Mouse (Mus musculus) thymus, postnatal 25 days (tissue): Measurements from ENCODE around the gene Sgms1.

Experiments
- DNase-seq: peaks from one replicate; pipeline ENCODE4 v3.0.0; 2022

The Sgms1 gene

DNA sequence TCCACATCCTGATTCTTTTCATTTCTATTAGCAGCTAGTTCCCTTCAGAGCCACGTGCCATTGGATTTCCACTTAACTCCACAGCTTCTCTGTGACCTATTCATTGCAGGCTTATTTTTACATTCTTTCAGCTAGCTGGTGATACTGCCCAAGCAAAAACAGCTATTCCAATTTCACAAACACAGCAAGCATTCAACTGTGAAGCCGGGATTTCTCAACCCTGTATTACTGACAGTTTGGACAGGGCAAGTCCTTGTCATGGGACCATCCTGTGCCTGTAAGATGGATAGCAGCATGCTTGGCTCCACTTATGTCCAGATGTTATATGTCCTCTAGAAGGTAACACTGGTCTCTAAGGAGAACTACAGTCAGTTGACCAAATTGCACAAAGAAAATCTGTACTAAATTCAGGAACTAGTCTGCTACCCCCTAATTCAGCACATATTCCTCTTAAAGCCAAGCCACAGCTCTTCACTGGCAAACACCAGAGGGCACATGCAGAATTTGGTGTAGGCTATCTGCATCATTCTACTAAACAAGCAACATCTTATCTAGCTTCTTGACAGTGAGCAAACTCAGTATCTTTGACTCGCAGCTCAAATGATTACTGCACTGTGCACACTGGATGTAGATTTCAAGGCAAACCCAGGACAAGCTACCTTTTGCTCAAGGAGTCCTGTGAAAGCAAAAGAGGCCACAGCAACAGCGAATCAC is 189.5 kb downstream of the Sgms1 start:
- no peak for DNase-seq

DNA sequence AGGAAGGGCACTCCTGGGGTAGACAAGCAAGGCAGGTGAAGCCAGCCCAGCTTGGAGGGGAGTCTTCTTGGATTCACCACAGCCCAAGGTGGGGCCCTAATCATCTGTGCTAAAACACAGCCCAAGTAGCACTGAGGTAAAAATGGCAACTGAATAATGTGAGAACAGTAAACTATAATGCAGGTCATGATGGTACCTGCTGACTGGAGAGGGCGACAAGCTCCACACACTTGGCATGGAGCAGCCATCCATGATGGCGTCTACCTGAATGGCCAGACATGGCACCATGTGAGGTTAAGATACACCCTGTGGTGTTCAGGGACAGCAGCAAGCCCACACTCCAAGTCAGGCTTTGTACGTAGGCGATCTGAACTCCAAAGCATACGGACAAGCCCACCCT is 190.4 kb downstream of the Sgms1 start:
- DNase-seq: no peak

GRCm38 (mm10) chr19:32198494-32199106 is 190.9 kb downstream of the Sgms1 start:
- no peak for DNase-seq

- peak; percentile 24 for DNase-seq
These were observed 192.3 kb downstream of the Sgms1 start for GRCm38 (mm10) chr19:32196976-32197819.

GRCm38 (mm10) chr19:32196222-32196621 is 193.3 kb downstream of the Sgms1 start:
- DNase-seq: no peak

DNA sequence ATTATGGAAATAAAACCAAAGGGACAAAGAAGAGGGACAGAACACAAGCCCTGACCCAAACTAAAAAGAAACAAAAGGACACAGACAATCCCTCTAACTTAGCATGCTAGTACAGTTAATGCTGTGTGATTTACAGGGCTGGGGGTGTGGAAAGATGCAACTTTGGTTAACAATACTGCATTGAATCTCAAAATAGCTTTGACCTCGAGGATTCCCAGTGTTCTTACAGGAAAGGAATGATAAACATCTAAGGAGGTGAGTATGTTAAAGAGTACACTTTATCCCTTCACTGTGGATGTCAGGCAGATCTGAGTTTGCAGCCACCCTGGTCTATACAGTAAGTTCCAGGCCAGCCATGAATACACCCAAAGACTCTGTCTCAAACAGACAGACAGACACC is 194.7 kb downstream of the Sgms1 start:
- no peak for DNase-seq

- DNase-seq: no peak
These were observed 195.4 kb downstream of the Sgms1 start for GRCm38 (mm10) chr19:32194074-32194473.

DNA sequence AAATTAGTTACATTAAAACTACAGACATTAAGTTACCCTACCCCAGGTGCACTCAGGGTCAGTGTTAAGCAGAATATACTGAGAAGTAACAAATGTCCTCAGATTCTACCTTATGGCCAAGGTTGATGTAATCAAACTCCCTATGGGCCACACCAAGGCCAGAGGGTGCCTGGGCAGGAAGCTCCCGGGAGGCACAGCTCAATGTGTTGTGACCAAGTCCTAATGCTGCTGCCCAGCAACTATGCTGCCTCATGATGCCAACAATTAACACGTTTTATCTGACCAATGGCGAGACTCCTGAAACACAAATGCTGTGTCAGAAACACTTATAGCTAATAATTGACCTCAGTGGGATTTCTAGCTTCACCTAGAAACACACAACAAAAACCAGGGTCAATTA is 197.9 kb downstream of the Sgms1 start:
- no peak for DNase-seq

GRCm38 (mm10) chr19:32189961-32190360 is 199.6 kb downstream of the Sgms1 start:
- no peak for DNase-seq

- DNase-seq: no peak
These were observed 200.5 kb downstream of the Sgms1 start for GRCm38 (mm10) chr19:32189036-32189436.

DNA sequence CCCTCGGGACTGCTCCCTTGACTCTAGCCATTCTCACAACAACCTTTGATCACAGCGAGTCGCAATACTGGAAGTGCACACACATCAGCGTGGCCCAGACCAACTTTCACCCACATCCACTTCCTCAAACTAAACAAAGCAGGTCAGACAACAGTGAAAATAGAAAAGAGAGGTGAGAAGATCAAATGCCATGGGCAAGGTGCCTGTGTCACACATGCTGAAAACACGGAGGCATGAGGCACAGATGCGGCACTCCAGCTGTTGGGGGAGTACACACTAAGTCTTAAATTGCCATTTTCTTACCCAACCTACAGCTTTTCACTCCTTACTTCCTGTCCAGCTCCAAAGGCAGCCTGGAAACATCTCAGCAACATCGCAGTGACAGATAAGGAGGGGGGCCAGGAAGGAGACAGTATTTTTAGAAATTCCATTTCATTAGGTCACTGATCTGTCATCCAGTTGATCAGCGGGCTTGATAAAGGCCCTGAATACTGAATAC is 202.9 kb downstream of the Sgms1 start:
- peak; percentile 46 for DNase-seq

- DNase-seq: no peak
These were observed 206.5 kb downstream of the Sgms1 start for GRCm38 (mm10) chr19:32183005-32183404.

DNA sequence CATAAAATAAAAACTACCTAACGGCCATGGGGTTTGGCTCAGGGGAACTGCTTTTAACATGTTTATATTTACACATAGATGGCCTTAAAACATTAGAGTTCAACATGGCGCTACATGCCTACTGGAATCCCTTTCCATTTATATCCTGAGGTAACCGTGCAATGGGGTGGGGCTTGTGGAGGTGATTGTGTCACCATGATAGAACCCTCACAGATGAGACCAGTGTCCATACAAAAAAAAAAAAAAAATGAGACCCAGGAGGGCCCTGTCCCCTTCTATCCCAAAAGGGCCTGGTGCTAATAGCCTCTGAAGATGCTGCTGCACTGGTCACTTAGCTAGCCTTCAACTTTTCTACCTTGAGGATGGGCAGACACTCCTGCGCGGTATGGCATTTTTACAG is 207.0 kb downstream of the Sgms1 start:
- no peak for DNase-seq

DNA sequence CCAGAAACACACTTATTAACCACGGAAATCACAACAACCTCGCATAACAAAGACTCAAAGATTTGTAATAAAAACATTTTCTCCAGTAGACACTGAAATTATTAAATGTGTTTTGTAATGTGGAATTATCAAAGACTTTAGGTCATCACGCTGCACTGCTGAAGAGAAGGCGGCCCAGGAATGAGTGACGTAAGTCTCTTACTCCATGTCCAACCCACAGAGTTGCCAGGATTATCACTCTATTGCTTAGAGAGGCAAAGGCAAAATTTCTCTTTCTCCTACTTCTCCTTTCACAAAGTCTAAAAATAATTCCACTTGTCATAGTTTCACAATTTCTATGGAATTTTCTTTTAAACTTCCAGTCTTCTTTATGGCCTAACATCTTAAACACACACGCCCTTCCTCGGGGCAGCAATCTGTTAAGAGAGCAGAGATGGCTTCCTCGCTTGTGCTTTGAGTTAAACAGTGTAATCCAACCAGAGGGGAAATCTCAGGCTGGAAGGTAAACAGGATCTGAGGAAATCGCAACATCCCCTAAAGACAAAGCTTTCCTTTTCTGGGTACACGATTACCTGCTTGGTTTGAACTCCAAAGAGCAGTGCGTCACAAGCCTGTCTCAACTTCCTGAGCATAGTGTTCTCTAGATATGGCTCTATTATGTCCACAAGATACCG is 207.7 kb downstream of the Sgms1 start:
- no peak for DNase-seq

- DNase-seq: no peak
These were observed 208.5 kb downstream of the Sgms1 start for GRCm38 (mm10) chr19:32180756-32181674.

GRCm38 (mm10) chr19:32179978-32180413 is 209.5 kb downstream of the Sgms1 start:
- DNase-seq: no peak

DNA sequence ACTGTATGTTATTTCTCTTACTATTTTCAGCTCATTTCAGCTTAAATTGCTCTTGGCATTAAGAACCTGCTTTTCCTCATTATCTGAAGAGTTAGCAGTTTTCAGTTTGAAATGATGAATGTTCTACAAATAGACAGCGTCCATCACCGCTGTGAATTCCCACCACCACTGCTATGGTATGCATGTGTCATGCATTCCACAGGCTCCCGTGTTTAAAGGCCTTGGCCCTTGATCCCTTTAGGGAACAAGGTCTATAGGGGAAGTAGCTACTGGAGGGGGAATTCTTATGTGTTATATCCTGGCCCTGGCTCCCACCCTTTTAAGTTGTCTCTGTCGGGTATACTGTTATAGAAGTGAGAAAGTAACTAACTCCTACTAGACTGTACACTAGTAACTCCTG is 210.0 kb downstream of the Sgms1 start:
- no peak for DNase-seq

DNA sequence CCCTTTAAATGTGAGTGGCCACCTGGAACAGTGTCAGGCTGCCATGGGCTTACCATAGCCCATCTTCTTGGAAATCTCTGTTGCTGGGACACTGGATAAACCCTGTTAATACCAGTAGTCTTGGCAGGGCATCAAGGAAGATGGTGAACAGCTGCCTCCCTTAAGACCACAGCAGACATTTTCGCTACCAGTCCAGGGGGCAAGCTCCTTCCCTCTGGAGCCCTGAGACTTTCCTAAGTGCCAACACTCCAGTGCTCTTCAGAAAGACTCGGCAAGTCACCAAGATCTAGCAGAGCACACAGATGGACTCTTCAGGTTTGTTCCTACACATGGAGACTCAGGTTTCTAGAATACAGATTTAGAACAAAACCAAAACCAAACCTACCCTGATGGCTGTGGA is 211.4 kb downstream of the Sgms1 start:
- DNase-seq: no peak

GRCm38 (mm10) chr19:32176458-32176857 is 213.1 kb downstream of the Sgms1 start:
- no peak for DNase-seq

DNA sequence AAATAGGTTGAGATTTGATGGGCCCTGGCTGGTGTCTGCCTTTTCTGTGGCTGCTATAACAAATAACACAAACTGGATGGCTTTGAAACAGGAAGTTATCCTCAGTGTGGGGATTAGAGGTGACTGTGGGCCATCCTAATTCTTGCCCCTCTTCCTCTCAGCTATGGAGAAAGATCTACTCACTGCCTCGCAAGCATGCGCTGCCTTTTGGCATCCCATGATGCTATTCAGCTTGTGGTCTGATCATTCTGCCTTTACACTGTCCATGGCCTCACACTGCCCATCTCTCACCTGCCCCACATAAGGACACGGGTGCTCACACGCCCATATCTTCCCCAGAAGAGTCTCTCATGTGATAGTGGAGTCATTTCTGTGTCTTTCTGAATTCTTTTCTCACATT is 213.5 kb downstream of the Sgms1 start:
- no peak for DNase-seq

DNA sequence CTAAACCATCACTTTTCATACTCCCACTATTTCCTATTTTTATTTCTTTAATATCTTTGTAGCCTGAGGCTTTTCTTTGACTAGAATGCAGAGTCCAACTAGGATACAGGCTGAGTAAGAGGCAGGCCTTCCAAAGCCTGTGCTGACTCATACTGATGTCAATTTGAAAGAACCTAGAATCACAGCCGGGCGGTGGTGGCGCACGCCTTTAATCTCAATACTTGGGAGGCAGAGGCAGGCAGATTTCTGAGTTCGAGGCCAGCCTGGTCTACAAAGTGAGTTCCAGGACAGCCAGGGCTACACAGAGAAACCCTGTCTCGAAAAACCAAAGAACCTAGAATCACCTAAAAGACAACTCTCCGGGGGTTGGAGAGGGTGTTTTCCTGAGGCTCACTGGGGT is 214.5 kb downstream of the Sgms1 start:
- DNase-seq: no peak

DNA sequence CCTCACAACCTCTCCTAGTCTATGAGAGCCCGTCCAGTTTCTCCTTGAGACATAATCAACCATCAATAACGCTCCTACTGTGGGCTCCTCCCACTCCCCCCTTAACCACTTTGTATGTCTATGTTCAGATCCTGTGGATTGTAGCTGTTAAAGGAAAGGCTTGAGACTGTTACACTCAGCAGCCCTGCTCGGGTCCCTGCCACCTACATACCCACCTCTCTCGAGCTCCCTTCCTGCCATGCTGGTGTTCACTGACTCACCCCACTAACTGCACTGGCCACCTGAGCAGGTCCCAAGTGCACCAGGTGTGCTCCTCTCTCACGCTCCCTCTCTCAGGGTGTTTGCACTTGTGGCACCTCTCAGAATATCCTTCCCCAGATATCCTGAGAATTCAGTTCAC is 215.0 kb downstream of the Sgms1 start:
- DNase-seq: no peak
